Mouse (Mus musculus) heart, adult 11 months (tissue): ENCODE data around the gene Clip1.

Source experiments
- DNase-seq: peaks from one replicate; pipeline ENCODE4 v3.0.0; 2022

Gene Clip1

DNA sequence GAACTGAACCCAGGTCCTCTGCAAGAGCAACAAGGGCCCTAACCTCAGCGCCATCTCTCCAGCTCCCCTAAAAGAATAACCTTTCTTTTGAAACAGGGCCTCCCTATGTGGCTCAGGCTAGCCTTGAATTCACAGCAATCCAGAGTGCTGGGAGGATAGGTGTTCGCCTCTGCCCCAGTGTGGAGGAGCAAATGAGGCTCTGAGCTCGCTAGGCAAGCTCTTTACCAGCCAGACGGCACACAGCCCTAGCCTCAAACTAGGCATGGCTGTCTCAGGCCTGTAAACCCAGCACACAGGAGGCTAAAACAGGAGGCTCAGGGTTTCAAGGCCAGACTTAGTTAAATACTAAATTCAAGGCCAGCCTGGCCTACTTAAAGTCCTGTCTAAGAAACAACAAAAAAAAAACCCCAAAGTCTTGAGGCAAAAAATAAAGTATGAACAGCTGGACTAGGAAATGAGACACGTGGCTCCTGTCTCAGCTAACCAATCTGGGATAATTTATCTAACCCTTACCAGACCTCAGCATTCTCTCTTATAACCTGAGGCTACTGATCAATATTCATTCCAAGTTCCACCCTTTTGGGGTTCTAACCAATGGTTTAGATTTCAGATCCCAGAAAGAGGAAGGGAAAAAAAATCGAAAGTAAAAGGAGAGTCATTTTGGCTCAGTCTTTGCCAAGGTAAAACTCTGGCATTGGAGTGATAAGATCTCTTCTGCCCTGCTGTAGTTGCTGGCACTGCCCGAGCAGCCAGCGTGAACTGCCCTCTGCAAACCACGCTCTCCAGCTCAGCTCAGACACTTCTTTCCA is 14.2 kb downstream of the Clip1 start:
- no peak for DNase-seq

DNA sequence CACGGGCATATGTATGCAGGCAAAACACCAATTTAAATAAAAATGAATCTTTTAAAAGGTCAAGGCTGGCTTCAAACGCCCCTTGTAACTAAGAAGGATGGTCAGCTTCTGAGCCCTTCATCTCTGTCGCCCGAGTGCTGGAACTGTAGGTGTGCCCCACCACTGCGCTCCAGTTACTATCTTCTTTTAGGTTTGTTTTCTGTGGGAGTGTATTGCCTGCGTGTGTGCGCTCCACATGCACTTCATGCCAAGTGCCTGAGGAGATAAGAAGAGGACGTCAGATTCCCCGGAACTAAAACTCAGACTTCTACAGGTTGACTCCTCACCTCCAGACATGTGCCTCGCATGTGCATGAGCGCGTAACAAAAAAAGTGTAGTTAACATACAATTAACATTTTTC is 16.5 kb downstream of the Clip1 start:
- DNase-seq = no peak

GRCm38 (mm10) chr5:123665956-123666355 is 18.5 kb downstream of the Clip1 start:
- DNase-seq = no peak

GRCm38 (mm10) chr5:123664329-123664728 is 20.1 kb downstream of the Clip1 start:
- no peak for DNase-seq

- DNase-seq = peak; percentile 98
Measured at GRCm38 (mm10) chr5:123662059-123662458, 22.4 kb downstream of the Clip1 start.

- peak; percentile 96 for DNase-seq
Measured at GRCm38 (mm10) chr5:123661602-123662001, 22.8 kb downstream of the Clip1 start.

DNA sequence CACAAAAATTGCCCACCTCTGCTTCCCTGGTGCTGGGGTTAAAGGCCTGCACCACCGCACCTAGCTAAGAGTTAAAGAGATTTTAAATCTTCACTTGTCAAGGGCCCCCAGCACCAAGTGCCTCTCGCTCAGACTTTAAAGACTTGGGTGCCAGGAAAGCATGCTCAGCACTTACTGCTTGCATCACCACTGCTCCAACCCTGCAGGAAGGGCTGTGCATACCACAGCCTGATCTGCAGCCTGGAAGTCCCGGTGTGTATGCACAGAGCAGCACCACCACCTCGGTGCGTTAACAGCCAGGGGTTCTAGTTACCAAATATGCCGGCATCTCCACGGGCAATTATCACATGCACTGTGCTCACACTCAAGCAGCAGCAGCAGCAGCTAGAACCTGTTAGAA is 26.8 kb downstream of the Clip1 start:
- peak; percentile 93 for DNase-seq

GRCm38 (mm10) chr5:123654937-123655336 is 29.5 kb downstream of the Clip1 start:
- peak; percentile 92 for DNase-seq

DNA sequence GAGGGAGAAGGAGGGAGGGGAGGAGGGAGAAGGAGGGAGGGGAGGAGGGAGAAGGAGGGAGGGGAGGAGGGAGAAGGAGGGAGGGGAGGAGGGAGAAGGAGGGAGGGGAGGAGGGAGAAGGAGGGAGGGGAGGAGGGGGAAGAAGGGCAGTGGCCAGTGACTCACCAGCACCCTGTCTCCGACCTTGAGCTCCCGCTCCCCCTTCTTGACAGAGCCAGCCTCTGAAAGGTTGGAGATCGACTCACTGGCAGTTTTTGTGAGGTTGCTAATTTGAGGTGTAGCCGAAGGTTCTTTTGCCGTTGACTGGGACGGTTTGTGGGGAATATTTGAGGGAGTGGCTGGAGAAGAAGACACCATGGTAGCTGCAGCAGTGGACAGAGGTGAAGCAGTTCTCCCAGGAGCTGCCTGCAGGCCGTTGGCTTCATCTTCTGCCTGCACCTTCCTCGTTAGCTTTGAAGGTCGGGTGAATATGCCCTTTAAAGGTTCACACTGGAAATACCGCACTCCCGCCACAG is 31.1 kb downstream of the Clip1 start:
- peak; percentile 70 for DNase-seq

GRCm38 (mm10) chr5:123650825-123651224 is 33.6 kb downstream of the Clip1 start:
- DNase-seq = peak; percentile 55

DNA sequence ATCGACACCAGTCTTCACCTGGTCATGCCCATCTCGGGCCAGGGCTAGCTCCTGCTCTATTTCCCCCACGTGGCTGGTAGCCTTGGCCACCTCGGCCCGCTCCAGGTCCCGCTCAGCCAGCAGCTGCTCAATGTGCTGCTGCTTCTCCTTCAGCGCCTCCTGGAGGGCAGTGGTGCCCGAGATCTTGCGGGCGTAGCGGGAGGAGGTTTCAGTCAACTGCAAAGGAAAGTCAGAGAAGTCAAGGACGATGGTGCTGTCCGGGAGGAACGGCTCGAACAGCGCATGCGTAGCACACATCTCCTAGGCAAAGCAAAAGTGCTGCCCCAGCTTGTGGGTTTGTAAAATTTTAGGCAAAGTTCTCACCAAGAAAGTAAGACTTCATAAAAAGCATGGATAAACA is 42.0 kb downstream of the Clip1 start:
- peak; percentile 84 for DNase-seq

- DNase-seq = peak; percentile 95
Measured at GRCm38 (mm10) chr5:123641259-123641900, 43.0 kb downstream of the Clip1 start.

DNA sequence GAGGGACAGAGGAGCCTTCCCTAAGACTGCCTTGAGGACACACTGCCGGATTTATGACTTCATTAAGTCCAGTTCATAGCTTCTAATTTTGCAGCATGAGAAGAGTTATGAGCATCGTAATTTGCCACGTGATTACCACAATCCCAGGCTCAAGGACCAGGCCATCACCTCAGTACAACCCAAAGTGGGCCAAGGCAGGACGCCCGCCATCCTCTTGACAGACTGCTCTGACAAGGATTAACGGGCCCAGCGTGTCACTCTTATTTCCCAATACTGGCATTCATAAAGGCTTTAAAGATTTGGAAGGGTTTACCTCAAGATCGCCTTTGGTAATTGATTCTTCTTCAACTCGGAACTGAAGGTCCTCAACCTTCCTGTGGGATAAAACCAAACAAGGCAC is 44.2 kb downstream of the Clip1 start:
- peak; percentile 64 for DNase-seq

GRCm38 (mm10) chr5:123631210-123631609 is 53.2 kb downstream of the Clip1 start:
- no peak for DNase-seq

- DNase-seq = peak; percentile 95
Measured at GRCm38 (mm10) chr5:123626631-123627030, 57.8 kb downstream of the Clip1 start.

GRCm38 (mm10) chr5:123622421-123622820 is 62.0 kb downstream of the Clip1 start:
- DNase-seq = peak; percentile 81

GRCm38 (mm10) chr5:123618558-123618957 is 65.9 kb downstream of the Clip1 start:
- peak; percentile 60 for DNase-seq

- peak; percentile 90 for DNase-seq
Measured at GRCm38 (mm10) chr5:123614246-123614645, 70.2 kb downstream of the Clip1 start.

DNA sequence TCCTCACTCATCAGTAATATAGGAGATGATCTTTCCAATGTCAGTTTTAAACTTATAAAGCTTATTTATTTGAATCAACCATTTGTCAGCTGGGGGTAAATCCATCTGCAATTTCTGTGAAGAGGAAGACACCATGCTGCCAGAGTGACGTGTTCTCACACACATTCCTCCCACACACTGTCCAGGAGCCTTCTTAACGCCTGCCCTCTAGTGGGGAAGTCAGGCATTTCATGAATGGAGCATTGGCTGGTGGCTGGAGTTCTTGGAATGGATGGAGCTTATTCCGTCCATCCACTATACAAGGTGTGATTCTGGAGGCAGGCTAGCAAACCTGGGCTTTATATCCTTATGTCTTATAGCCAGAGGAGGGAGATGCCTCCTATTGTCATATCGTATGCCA is 74.6 kb downstream of the Clip1 start:
- DNase-seq = peak; percentile 94

DNA sequence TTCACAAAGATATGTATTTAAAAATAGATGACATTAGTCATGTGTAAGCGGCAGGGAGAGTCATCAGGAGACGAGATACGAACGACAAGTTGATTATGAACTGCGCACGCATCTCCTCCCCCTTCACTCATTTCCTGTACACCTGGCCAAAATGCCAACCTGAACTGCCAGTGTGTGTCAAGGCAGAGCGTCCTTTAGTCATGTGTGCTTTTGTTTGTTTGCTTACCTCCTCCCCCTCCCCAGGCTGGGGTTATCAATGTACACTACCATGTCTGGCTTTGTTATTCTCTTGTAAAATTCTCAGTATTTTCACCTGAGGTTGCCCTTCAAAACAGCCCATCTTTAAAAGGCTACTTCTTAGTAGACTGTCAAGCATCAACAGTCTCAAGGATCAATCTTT is 75.0 kb downstream of the Clip1 start:
- DNase-seq = peak; percentile 64

GRCm38 (mm10) chr5:123607211-123607669 is 77.2 kb downstream of the Clip1 start:
- peak; percentile 71 for DNase-seq

DNA sequence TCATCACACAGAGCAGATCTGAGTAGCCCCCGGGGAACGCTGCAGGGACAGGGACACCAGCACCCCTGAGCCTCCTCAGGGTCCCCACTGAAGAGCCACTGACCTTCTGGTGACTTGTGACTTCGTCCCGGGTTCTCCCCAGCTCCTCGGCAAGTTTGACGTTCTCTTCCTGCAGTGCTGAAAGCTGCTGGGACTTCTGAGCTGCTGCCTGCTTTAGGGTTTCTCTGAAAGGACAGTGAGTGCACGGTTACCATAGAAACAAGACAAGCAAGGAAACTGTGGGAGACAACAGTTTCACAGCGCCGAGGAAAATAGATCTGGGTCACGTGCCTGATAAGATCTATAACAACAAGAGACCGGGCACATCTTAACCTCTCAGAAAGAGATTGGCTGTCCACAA is 80.9 kb downstream of the Clip1 start:
- peak; percentile 96 for DNase-seq

- DNase-seq = peak; percentile 83
Measured at GRCm38 (mm10) chr5:123602174-123602573, 82.2 kb downstream of the Clip1 start.

DNA sequence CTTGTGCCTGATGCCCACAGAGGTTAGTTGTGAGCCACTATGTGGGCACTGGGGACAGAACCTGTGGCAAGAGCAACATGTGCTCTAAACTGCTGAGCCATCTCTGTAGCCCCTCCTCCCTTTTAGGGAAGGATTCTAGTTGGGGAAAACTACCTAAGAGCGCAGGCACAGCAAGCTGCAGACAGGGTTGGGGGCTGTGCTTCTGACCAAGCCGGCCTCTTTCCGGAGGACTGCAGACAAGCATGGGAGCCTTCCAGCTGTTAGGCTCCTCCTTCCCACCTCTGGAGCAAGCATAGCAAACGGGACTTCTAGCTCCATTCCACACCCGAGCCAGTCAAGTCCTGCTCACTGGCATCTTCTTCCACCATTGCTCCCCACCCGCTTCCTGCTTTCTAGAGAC is 85.1 kb downstream of the Clip1 start:
- peak; percentile 87 for DNase-seq
